Mouse (Mus musculus) right cerebral cortex, postnatal 36 days (tissue): ENCODE measurements around the gene Tusc2.

Source experiments
- DNase-seq, 2 experiments: peaks; one replicate each; pipeline ENCODE4 v3.0.0; 2022; ENCODE audit warnings: low spot score in 2 of 2, mixed read lengths in 1 of 2

The Tusc2 gene

GRCm38 (mm10) chr9:107563029-107563581 lies at the start of gene Tusc2:
TSS of gene Tusc2 (plus strand) at chr9:107563255.
- peak; percentile 96 to 98 for DNase-seq

GRCm38 (mm10) chr9:107514303-107514955 lies 48.6 kb upstream of the Tusc2 start:
- DNase-seq = peak; percentile 55 to 65

- no peak for DNase-seq
These were observed 42.7 kb upstream of the Tusc2 start for GRCm38 (mm10) chr9:107520331-107520730.

DNA sequence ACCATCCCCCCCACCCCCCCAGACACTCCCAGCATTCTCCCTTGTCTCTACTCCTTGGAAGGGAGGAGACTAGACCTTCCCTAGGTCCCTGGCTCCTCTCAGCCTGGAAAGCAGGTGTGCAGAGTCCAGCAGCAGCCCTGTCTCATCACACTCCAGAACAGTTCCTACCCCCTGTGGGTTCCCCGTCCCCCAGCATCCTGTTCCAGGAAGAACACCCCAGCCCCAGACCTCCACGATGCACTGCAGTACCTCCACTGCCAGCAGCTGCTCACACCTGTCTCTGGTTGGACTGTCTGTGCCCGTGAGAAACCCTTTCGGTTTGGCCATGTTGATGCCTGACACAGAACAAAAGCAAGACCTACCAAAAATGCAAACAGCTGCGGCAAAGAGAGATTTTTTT lies 41.9 kb upstream of the Tusc2 start:
- no peak for DNase-seq

DNA sequence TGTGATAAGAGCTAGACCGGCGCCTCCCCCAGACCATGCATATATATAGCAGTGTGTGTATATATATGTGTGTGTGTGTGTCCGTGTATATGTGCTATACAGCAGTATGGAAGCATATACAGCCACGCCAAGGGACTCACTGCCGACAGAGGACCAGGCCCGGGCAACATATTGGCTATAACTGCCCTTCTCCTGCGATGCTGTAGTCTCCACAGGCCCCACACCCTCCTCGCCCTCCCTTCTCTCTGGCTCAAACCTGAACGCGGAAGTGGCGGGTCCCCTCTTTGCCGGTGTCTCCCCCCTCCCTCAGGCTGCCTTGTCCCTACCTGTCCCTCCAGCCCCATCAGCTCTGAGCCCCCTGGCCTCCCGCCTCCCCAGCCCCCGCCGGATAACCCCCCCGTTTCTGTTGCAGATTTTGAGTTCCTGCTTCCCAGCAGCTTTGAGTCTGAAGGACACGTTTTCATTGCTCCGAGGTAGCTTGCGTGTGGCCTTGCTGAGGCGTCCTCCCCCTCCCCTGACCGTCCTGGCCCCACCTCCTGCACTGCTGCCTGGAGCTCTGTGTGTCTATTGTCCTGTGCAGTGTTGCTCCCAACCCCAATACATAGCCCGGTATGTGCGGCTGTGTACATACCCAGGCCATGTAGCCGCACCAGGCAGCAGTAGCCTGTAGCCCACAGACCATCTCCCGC lies 41.2 kb upstream of the Tusc2 start:
- DNase-seq = no peak

DNA sequence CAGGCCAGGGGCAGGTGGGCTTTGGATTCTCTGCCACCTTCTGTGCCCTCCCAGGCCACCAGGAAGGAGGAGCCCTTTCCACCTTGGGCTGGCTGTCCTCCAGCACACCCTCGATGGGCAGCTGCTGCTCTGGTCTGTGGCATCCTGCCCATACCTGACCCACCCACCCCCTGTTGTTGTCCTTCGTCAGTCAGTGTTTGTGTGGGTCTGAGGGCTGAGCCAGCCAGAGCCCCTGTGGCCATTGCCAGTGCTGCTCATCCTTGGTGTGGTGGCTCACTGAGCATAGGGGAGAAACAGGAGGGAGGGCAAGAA lies 40.7 kb upstream of the Tusc2 start:
- no peak for DNase-seq

DNA sequence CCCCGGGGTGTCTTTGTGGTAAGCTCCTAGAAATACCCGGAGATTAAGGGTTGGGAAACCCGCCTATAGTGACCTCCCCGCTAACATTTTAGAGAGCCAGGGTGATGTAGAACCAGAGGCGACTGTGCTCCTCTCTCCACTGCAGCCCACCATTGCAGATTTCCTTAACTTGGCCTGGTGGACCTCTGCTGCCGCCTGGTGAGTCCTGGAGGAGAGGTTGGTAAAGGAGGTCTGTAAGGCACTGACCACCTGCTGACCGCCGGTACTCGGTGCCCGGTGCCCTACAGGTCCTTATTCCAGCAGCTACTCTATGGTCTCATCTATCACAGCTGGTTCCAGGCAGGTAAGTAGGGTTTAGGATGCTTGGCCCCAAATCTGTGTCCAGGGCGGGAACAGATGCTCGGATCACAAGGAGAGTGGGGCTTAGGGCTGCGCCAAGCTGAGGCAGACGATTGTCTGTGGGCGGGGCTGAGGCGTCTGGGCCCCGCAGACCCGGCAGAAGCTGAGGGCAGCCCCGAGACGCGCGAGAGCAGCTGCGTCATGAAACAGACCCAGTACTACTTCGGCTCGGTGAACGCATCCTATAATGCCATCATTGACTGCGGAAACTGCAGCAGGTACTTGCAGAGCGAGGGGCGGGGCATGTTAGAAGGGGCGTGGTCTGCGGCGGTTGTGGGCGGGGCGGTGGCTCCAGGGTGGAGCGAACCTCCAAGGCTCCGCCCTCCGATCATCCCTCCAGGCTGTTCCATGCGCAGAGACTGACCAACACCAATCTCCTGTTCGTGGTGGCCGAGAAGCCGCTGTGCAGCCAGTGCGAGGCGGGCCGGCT lies 36.6 kb upstream of the Tusc2 start:
- peak; percentile 62 to 71 for DNase-seq

- DNase-seq = peak; percentile 93 to 97
These were observed 29.2 kb upstream of the Tusc2 start, which contains the start of gene Tmem115 for GRCm38 (mm10) chr9:107533791-107534407. TSS of gene Tmem115 (plus strand) at chr9:107533945.

- DNase-seq = no peak
These were observed 28.4 kb upstream of the Tusc2 start for GRCm38 (mm10) chr9:107534408-107535202.

- DNase-seq = no peak
These were observed 24.8 kb upstream of the Tusc2 start for GRCm38 (mm10) chr9:107538231-107538630.

- no peak for DNase-seq
These were observed 24.3 kb upstream of the Tusc2 start for GRCm38 (mm10) chr9:107538711-107539110.

- DNase-seq = no peak
These were observed 23.1 kb upstream of the Tusc2 start for GRCm38 (mm10) chr9:107539940-107540339.

DNA sequence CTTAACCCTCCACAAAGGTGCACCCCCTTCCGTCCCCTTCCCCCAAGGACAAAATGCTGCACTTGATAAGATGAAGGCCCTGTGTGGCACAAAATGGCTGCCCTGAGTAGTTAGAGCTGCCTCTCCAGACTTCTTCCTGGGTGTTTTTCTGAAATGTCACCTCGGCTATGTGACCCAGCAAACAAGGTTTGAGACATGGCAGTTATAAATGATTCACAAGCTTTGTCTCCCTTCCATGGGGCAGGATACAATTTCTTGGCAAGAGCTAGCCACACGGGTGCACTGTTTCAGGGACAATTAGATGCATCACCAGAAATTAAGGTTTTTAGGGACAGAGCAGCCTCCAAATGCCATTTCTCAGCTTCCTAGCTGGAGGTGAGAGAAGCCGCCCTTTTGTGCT lies 22.6 kb upstream of the Tusc2 start:
- DNase-seq = no peak

DNA sequence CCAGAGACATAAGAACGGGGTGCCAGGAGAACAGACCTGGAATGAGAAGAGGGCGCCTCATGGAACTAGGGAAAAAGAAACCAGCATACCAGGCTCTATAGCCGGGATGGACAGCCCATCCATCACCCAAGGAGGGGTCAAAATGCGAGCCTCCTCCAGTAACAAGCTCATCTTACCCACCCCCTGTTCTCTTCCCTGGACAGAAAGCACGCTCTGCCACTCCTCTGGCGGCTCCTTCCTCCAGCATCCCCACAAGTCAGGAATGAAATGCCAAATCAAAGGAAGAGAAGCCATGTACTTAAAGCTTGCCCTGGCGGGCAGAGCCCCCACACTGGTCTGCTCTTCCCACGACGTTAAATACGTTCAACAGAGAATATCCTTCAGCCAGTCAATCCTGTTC lies 22.1 kb upstream of the Tusc2 start:
- no peak for DNase-seq

DNA sequence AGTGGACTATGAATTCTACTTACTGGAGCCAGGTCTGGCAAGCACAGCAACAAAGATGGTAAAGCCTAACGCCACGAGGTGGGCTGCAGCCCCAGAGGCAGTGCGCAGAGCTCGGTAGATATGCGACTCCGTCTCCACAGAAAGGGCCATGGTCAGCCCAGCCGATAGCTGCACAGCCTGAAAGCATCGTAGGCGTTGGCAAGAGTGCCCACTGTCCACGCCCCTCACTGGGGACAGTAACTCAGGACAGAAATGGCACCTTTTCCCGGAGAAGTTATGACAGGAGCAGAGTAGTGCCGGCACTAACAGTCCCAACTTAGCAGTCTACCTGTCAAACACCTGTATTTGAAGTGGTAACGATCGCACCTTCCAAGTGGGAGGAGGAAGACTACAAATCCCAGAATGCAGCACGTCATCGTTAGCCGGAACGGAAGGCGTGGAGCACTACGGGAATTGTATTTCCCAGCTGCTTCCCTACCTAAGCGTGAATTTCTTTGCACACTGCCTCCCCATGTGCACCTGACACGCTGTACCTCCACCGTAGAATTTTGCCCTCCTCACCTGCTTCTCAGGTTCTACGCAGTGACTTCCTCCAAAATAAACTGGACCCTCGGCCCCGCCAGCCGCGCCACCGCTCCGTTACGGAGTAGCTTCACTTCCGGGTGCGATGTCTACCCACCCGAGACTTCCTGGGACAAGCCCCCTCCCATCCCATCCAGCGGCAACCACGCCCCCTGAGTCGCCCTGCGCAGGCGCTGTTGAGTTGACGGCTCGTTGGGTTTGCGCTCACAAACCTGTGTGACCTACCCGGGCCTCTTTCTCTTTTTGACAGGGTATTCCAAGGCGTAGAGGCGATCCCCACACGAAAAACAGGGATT lies 21.3 kb upstream of the Tusc2 start, which contains the start of the genes Cyb561d2 and Nprl2:
Gene Cyb561d2 (minus strand): TSS at position 720 of the 878 bp plus-strand sequence.
Gene Nprl2 (plus strand): TSS at position 753 of the 878 bp plus-strand sequence.
- DNase-seq = peak; percentile 90 to 92

- no peak for DNase-seq
These were observed 20.7 kb upstream of the Tusc2 start for GRCm38 (mm10) chr9:107542352-107542686.

GRCm38 (mm10) chr9:107542721-107543120 lies 20.3 kb upstream of the Tusc2 start:
- DNase-seq = no peak

DNA sequence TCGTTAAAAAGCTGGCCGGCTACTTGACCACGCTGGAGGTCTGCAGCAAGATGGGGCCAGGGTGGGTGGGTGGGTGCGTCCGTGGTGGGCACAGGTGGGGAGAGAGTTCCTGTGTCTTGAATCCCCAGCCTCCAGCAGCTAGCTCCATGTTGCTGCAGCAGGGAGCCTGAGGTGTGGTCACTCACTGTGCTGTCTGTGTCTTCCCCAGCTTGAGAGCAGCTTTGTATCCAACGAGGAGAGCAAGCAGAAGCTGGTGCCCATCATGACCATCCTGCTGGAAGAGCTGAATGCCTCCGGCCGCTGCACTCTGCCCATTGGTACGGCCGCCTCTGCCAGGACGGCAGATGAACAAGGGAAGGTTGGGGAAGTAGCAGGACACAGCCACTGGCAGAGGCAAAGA lies 19.8 kb upstream of the Tusc2 start:
- DNase-seq = no peak

DNA sequence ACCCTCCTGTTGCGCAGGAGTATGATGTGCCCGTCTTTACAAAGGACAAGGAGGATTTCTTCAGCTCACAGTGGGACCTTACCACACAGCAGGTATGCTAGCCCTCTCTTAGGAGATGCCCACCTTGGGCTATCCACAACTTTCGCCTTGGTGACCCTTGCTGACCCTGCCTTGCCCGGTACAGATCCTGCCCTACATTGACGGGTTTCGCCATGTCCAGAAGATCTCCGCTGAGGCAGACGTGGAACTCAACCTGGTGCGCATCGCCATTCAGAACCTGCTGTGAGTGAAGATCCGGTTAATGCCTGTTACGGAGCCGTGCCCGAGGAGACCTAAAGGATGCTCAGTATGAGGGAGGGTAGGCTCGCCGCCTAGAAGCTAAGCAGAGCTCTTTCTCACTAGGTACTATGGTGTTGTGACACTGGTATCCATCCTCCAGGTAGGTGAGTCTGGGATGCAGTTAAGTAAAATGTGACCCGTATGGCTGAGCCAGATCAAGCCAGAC lies 18.8 kb upstream of the Tusc2 start:
- no peak for DNase-seq

- DNase-seq = no peak
These were observed 18.3 kb upstream of the Tusc2 start for GRCm38 (mm10) chr9:107544729-107545128.
